Mouse (Mus musculus) E14TG2a.4 (cell line): Measurements from ENCODE around the gene Sugt1.

Experiments
- H3K27me3 ChIP-seq: 2 replicates; pipeline ENCODE4 v1.6.1; 2014; ENCODE audit warnings: low read length, control low read depth; ENCODE audit not compliant: insufficient read depth
- H3K36me3 ChIP-seq: 2 replicates; pipeline ENCODE4 v1.6.1; 2014; ENCODE audit warnings: low read length, control low read depth; ENCODE audit not compliant: insufficient read depth
- H3K4me1 ChIP-seq: replicated peaks from 2 replicates; pipeline ENCODE4 v1.6.1; 2014; ENCODE audit warnings: low read depth, low read length, control low read depth
- H3K4me3 ChIP-seq: replicated peaks from 2 replicates; pipeline ENCODE4 v1.5.1; 2014; ENCODE audit warnings: mild to moderate bottlenecking, low read length
- H3K9me3 ChIP-seq: 2 replicates; pipeline ENCODE4 v1.6.1; 2014; ENCODE audit warnings: low read length, control low read depth
- CTCF ChIP-seq: conservative IDR thresholded peaks from 2 replicates; pipeline ENCODE4 v1.5.1; 2014; ENCODE audit warnings: low read length
- NANOG ChIP-seq: IDR thresholded peaks from 2 replicates; pipeline ENCODE4 v1.6.1; 2014; ENCODE audit warnings: borderline replicate concordance, low read length, mixed read lengths
- POU5F1 ChIP-seq: IDR thresholded peaks from 2 replicates; pipeline ENCODE4 v1.6.1; 2014; ENCODE audit warnings: low read length, borderline replicate concordance

Sugt1 gene

DNA sequence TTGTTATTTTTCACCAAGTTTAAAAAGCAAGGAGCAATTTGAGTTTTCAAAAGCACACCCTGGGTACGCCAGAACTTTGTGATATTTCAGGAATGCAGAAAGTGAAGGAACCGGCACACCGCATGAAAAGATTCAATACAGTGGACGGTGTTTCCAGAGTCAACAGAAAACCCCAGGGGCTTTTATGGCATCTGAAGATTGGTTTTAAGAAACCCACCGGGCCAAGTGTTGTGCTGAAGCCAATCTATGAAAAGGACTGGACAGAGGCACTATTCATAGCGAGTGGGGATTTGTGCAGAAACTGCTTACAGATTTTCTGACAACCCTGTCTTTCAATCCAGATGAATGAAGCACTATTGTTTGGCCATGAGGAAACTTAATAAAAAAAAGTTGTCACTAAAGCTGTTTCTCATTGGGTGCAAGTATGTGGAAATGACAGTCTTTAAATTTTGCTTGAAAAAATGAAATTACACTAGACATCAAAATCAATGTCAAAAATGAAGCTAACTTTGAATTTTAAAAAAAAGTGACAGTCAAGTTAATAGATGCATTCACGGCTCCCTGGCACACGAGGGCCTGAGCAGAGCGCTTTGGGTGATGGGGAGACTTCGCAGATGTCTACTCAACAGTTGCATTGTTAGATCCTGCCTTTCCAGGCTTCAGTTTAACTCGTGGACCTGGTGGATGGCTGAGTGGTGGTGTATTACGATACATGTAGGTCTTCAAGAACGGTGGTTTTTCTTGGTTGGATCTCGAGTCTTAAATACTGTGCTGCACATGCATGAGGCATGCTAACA lies 90.6 kb downstream of the Sugt1 start:
- Histone ChIP-seq H3K4me1 (peaks cover 19% of the 10 kb centered on the region), H3K9me3 (no peaks in the 10 kb centered on the region), H3K4me3 (no peak overlapping the region), H3K27me3 (0 out of 2 replicates have a peak, but pooled peaks cover 3% of the 10 kb centered on the region), H3K36me3 (no peaks in the 10 kb centered on the region)
- TF ChIP-seq CTCF (no peak), NANOG (no peak), POU5F1 (no peak)

DNA sequence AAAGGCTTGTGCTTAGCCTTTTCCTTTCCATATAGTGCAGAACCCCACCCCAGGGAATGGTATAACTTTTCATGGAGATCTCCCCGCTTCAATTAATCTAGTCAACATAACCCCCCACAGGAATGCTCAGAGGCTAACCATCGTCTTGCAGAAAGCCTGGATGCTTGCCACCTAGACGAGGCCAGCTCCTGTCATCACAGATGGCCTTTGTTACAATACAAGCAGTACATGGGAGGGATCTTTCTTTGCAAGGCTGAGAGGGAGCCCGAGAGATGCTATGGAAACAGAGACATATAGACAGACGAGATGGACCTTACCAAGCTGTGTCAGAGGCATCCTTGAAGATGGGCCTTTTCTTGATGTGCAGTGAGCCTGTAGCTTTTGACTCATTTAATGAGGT lies 93.2 kb downstream of the Sugt1 start:
- Histone ChIP-seq H3K4me1 (peaks cover 30% of the 10 kb centered on the region), H3K36me3 (no peaks in the 10 kb centered on the region), H3K9me3 (no peaks in the 10 kb centered on the region), H3K27me3 (0 out of 2 replicates have a peak, but pooled peaks cover 3% of the 10 kb centered on the region), H3K4me3 (no peak overlapping the region)
- TF ChIP-seq CTCF (no peak), POU5F1 (no peak), NANOG (no peak)
